Mouse (Mus musculus): ENCODE measurements around the gene Hint1.

Hint1 gene

DNA sequence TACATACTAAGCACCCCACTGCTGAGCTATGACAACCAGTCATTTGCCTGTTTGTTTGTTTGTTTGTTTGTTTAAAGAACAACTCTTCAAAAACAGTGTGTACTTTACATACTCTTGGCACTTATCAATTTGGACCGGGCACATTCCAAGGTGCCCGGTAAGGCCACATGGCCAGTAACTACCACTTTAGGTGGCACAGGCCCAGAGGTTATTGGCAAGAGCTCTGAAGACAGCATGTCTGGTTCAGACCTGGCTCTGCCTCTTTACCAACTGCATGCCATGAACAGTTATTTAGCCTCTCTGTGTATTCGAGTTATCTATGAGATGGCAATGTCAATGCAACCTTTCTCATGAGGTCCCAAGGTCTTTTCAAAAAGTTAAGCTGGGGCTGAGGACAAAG is 30.5 kb downstream of the Hint1 start:
- DNase-seq, result peak in 1 of 2 experiments; percentile 48

DNA sequence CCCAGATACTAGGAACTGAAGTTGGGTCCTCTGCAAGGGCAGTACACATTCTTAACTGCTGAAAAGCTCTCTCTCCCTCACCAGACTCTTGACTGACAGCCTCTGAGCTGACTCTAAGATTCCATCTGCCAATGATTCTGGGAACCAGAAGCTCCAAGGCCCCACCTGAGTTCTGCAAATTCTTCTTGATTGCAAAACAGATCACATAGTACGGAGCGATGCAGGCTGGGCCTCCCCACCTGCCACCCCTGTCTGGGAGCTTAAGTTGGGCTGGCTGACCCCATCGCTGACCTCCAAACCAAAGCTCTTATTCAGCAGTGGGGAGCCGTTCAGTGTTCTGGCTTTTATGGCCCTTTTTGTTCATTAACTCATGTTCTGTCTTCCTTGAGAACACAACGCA is 31.3 kb downstream of the Hint1 start:
- DNase-seq, result peak; percentile 31 to 53

DNA sequence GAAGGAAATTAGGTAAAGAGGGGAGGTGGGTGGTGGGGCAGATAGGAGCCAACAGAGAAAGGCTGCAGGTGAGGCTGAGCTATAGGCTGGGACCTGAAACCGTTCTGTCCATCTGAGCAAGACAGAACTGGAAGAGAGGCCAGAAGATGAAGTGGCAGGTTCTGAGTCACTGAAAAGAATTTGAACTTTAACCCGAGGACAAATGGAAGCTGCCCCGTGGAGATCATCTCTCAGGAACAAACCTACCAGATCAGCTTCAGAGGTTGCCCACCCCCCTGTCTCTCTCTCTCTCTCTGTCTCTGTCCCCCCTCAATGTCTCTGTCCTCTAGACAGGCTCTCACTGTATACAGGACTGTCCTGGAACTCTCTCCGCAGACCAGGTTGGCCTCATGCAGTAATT is 33.5 kb downstream of the Hint1 start:
- no peak for DNase-seq

DNA sequence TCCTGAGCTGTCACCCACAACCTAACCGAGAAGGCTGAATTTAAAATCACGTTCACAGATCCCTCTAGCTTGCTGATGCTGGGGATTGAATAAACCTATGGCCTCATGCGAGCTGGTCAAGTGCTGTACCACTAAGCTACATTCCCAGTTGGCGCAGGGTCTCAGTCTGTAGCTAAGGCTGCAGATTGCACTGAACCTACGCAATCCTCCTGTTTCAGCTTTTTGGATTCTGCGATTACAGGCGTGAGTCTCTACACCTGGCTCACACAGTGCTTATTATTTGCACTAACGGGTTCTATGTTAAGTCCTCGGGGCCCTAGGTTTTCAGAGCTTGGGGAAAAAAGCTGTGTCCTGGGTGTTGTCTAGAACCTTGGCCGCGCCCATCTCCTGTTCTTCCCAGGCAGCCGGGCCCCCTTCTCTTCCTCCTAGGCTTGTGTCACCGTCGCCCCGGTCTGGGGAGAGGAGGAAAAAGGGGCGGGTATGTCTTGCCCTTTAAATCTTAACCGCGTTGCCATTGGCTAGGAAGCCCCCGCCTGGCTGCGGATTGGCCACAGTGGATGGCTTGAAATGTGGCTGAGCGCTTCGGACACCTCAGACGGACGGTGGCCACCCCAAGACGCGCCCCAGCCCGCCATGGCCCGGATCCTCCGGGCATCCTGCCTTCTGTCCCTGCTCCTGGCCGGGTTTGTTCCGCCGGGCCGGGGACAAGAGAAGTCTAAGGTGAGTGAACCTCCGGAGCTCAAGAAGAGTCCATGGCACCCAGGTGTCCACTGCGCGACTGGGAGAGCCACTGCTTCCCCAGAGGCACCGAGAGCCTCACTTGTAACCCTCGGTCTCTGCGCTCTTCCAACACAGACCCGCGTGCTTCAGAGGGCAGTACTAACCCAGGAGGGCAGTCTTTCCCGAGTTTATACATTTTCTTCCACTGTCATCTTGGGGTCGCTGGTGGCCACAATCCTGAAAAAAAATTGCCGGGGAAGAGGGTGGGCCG is 36.4 kb downstream of the Hint1 start, which contains the start of gene Gpx3:
TSS of gene Gpx3 (plus strand) at position 121 of the 991 bp plus-strand sequence.
- DNase-seq, result peak; percentile 82 to 87

DNA sequence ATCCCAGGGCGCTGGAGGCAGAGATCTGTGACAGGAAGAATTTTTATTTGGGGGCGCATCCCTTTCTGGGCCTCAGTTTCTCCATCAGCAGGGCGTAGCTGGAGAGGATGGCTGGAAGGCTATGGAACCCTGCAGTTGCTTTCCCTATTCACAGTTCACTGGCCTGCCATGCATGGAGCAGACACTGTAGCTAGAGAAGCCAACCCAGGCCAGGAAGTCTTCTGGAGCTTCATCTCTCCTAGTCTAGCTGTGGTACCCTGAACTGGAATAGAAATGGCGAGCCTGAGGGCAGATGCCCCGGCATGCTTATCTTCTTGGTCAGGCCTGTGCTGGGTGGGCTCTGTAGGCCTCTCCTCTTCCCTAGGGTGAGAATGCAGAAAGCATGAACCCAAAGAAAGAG is 37.2 kb downstream of the Hint1 start:
- DNase-seq, result no peak

DNA sequence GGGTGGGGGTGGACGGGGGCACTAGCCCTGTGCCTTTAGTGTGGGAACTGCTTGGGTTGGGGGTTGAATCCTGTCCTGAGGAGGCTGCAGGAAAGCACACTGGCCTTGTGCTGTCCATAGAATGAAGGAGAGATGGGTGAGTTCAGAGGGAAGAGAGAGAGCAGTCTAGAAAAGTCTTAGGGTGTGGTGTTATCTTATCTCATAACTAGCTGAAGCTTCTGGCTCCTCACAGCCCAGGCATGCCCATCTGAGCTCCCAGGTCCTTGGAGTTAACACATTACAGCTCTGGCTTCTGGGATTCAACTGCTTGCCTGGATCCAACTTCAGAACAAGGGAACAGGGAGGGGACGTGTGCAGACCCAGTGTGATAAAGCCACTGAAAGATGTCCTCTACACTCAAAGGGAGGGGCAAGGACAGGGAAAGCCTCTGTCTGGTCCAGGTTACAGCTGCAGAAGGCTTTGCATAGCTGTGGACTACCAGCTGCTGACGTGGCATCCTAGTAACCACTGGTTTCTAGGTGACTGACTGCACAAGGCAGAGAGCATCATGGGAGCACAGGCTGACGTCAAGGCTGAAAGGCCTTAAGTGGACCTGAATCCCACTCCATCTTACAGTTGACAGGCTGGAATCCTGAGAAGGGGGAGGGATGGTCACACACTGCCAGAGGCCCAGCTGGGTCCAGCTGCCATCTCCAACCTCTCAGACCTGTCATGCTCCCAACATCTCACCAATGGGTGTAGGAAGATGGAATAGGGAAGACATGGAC is 37.9 kb downstream of the Hint1 start:
- DNase-seq, result peak; percentile 52 to 66

DNA sequence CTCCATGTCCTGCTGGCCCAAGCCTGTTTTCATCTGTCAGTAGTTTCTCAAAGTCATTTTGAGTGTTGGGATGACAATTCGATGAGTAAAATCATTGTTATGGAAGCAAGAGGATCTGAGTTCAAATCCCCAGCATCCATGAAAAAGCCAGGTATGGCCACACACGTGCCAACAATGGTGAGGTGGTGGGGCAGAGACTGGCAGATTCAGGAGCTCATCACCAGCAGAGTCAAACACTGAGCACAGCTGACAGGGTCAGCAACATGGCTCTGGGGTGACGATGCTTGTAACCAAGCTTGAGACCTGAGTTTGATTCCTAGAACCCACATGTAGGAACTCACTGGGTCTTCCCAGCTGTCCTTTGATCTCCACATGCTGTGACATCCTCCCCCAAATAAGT is 38.9 kb downstream of the Hint1 start:
- no peak for DNase-seq

DNA sequence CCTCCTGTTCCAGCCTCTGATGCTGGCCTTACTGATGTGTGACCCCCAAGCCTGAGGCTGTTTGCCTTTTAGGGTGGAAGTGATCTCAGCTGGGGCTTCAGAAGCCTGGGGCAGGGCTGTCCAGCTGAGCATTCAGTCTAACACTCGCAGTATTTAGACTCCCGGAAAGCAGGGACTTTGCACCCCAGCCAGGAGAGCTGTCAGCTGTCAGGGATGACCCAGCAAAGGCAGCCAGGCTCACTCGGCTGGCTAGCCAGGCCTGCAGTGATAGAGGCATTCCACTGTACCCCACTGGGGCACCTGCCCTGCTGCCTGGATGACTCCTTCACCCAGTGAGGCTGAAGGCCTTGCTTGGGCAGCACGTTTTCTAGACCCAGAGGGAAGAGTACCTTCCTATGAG is 39.7 kb downstream of the Hint1 start:
- DNase-seq, result no peak

DNA sequence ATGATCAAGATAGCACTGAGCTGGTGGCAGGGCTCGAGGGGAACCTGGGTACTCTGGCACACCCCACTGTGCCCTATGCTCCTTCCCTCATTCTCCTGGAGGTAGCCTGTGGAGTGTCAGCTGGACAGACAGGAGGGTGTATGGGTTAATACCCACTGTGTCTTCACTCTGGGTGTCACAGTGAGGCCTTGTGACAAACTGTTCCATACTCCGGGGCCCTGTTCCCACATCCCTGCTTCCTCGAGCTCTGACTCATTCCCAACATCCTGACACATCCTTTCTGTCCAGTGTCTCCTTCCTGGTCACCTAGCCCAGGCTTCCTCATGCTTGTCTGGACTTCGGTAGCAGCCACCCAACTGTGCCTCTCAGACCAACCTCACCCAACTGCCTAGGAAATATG is 40.3 kb downstream of the Hint1 start:
- no peak for DNase-seq

DNA sequence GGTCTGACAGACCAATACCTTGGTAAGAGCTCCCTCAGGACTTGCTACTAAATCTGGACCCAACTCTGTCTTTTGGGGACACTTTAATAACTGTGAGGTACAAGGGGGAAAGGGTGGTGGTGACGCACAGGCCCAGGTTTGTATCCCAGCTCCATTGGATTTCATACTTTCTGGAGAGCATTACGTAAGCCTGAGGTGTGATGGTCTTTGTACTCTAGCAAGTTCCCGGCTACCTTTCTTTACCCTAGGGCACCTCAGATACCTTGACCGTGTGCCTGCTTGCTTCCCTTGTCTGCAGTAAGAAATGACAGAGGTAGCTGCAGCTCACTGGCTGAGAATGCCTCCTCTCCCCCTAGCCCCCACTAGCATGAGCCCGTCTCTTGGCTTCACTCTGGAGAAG is 41.1 kb downstream of the Hint1 start:
- no peak for DNase-seq

DNA sequence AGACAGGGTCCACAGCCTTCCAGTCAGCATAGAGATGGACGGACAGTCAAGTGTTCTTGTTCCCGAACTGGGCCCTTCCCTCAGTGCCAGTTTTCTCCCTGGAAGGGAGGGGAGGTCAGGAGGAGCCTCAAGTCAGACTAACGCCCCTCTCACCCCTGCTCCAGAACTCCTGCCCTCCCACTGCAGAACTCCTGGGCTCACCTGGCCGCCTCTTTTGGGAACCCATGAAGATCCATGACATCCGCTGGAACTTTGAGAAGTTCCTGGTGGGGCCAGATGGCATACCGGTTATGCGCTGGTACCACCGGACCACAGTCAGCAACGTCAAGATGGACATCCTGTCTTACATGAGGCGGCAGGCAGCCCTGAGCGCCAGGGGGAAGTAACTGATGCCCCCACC is 43.1 kb downstream of the Hint1 start:
- DNase-seq, result no peak

DNA sequence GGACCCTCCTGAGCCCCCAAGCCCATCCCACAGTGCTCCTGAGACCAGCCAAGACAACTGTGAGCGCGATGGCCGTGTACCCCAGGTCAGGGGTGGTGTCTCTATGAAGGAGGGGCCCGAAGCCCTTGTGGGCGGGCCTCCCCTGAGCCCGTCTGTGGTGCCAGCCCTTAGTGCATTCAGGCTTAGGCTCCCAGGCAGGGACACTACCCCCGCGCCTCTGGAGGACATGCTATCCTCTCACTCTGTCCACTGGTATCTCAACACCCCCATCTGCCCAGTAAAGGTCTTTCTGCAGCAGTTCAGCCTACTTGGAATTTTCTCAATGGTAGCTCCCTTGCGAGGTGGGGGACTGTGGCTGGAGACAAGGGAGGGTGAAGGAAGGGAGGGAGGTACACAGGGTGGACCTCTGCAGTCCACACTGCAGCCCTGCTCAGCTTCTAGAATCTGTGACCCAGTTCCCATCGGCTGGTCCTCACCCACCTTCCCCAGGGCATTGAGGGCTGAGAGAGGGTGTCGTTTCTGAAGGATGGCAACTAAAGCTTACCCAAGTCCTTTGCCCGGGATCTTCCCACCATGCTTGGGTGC is 44.0 kb downstream of the Hint1 start:
- DNase-seq, result no peak

DNA sequence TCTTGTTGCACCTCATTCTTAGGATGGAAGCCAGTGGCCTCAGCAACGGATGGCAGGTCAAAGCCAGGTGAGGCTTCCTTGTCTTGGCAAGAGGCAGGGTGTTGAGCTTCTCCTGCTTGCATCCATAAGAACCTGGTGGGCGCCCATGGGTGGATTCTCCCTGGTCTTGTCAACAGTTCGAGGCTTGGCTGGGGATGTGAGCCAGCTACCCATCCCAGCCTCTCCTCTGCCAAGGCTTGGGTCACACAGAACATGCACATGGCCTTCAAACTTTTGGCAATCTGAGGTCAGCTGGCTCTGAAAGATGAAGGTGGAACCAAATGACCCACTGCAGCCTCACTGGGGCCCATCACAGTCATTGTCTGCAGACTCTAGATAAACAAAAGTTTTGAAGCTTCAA is 45.0 kb downstream of the Hint1 start:
- DNase-seq, result no peak

DNA sequence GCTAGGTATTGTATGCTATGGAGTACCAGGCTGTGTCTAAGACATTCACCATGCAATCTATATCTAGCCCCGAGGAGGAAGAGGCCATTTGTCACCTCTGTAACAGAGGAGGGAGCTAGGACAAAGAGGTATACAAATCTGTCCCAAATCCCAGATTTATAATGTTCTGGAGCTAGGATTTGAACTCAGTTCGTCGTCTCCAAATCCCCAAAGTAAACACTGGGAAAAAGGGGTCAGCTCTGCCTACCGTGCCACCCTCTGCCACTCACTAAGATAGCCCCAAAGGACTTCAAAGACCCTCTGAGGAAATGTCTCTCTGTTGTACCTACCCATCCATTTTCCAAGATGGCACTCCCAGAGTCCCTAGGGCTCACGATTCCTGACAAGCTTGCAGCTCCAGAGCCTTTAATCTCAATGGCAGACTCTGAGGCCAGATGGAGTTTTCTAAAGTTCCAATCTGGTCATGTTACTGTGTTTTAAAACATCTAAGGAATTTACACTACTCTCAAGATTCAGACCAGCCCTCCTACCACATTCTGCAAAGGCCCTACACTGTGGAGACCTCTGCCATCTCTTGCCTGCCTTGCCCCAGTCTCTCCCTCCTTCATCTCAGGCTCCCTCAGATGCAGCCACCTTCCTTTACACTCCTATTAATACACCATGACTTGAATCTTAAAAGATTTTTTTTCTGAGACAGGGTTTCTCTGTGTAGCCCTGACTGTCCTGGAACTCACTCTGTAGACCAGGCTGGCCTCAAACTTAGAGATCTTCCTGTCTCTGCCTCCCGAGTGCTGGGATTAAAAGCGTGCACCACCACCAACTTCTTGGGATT is 45.7 kb downstream of the Hint1 start:
- no peak for DNase-seq

DNA sequence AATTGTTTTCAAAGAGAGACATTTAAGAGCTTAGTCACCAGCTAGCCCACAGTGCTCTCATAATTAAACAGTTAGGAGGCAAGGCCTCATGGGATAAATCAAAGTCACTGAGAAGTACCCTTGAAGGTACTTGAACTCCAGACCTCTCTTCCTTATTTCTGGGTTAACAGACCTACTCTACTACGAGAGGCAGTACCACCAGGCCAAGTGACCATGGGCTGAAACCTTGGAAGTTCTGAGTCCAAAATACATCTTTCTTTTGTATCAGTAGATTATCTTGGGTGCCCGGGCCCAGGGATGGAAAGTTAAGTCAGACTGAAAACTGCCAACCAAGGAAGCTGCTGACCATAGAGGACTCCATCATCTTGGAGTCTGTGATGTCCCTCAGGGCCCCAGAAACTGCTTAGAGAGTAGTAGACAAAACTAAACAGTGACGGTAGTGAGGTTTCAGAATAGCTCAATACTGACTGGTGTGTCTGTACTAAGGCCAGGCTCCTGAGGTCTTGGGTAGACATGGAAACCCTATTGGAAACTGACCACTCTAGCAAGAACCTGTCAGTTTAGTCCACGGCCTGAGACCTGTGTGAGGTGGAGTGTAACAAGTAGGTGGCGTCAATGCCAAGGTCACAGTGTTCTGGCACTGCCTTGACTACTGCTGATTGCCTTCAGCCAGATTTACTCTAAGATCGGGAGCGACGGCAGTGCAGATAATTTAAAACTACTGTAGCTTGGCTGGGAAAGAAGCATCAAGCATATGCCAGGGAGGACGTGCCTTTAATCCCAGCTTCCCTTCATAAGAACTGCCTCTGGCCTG is 46.5 kb downstream of the Hint1 start:
- no peak for DNase-seq

DNA sequence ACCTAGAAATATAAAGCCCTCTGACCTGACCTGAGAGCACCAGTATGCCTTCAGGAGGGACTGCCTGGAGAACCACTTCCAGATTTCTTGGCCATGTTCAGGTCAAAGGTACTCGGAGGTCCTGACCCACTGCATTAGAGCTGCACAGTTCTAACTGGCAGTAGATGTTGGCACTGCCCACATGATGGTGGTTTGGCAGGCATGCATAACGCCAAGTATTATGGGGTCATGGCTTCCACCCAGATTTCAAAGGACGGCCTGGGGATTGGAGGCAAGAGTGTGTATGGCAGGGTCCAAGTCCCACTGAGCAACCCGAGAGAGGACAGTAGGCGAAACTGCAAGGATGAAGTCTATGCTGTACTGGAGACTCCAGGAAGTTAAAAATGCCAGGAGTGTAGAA is 47.7 kb downstream of the Hint1 start:
- DNase-seq, result no peak

DNA sequence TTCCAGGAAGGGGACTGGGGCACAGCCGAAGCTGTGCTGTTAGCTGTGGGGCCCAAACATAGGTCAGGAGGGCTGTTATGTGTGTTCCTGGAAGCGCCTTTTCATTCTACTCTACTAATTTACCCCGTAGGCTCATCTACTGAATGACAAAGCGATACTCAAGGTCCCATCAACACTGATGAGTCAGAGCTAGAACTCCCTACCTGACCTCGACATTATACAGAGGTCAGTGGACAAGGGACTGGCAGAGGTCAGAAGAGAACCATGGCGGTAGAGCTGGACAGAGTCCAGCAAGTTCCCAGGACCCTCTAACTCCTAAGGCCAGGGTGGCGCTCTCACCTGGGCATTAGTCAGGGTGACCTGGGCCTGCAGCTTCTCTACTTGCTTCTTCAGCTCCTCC is 51.3 kb downstream of the Hint1 start:
- no peak for DNase-seq

DNA sequence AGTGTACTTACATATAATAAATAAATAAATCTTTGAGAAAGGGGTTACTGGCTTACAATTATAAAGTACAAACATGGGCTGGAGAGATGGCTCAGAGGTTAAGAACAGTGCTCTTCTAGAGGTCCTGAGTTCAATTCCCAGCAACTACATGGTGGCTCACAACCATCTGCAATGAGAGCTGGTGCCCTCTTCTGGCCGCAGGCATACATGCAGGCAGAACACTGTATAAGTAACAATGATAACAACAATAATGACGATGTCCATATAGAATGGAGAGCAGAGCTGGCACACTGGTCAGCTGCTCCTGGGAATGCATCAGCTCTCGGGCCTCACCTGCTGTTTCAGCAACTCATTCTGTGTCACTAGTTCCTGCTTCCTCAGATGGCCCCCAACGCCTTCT is 52.1 kb downstream of the Hint1 start:
- no peak for DNase-seq

Measured in lung, adult 18-20 months (tissue).